Mouse (Mus musculus): ENCODE data around the gene Gck.
A peak's percentile ranks its signal among the peaks of the same experiment; 100 is the strongest.
"Not testable (repeated sequence)": the region's sequence is repeated elsewhere in the genome, so short reads cannot be mapped to it uniquely, and the experiment has no call there.

The Gck gene

DNA sequence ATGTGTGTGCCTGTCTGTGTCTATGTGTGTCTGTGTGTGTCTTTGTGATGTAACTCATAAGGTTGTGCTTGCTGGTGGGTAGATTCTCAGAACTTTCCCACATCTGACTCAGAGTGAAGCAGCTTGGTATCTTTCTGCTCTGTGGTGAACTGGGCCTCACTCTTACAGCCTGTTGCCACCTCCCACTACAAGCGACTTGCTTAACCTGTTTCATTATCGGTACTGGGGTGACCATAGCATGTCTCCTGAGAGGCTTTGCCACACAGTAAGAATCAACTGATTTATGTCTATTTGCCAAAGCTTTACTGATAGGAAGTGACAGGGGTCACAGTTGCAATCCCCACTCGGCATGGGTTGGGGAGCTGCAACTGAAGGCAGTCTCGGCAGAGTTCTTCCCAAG lies 41.2 kb downstream of the Gck start:
- DNase-seq (ENCODE audit: low read depth, low spot score): no peak

GRCm38 (mm10) chr11:5907096-5907495 lies 42.8 kb downstream of the Gck start:
- peak; percentile 54 for DNase-seq (ENCODE audit: low read depth, low spot score)

GRCm38 (mm10) chr11:5905778-5906518 lies 43.9 kb downstream of the Gck start:
- DNase-seq (ENCODE audit: low read depth, low spot score): peak; percentile 52

- no peak for DNase-seq (ENCODE audit: low read depth, low spot score)
Measured at GRCm38 (mm10) chr11:5904871-5905270, 45.0 kb downstream of the Gck start.

- DNase-seq (ENCODE audit: low read depth, low spot score): no peak
Measured at GRCm38 (mm10) chr11:5904357-5904756, 45.5 kb downstream of the Gck start.

DNA sequence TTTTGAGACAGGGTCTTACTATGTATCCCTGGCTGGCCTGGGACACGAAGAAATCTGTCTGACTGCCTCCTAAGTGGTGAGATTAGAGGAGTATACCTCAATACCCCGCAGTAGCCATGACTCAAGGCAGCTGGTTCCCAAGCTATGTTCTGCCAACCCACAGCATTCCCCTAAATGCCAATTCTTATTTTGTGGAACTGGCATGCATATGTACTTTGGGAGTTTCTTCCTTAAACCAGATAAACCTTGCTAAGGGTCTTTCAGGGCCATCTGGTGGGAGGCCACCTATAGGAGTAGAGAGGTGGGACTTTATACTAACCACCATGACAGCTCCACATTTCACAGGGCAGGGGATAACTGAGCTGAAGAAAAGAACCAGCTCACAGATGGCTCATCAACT lies 46.0 kb downstream of the Gck start:
- DNase-seq (ENCODE audit: low read depth, low spot score): no peak

- DNase-seq (ENCODE audit: low read depth, low spot score): no peak
Measured at GRCm38 (mm10) chr11:5902390-5902789, 47.5 kb downstream of the Gck start.

DNA sequence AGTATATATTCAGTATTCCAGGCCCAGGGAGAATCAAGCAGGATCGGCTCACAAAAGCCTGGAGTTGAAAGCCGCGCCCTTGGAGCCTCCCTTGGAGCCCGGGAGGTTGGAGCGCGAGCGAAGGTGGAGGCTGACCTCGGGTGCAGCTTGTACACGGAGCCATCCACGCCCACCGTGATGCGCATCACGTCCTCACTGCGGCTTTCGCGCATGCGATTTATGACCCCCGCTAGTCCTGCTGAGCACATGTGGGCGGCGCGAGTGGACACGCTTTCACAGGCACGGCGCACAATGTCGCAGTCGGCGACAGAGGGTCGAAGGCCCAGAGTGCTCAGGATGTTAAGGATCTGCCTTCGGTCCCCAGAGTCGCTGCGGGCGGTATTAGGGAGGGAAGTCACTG lies 47.9 kb downstream of the Gck start:
- DNase-seq (ENCODE audit: low read depth, low spot score): peak; percentile 88

DNA sequence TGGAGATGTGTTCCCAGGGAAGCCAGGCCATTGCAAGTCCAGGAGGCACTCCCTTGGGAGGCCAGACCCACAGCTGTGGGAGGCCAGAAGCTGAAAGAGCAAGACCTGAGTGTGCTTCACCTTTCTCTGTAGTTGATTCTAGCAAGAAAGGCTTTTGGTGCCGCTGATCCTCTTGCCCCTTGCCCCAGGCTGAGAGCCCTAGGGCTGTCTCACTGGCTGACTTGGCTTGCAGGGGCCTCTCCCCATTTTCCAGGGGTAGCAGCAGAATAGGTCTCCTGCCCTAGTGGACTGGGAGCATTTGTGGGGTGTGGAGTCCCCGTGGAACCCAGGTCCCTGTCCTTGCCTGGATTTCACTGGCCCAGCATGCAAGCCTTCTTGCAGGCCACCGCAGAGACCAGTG lies 48.6 kb downstream of the Gck start:
- DNase-seq (ENCODE audit: low read depth, low spot score): peak; percentile 19

- no peak for DNase-seq (ENCODE audit: low read depth, low spot score)
Measured at GRCm38 (mm10) chr11:5899286-5899685, 50.6 kb downstream of the Gck start.

- DNase-seq (ENCODE audit: low read depth, low spot score): peak; percentile 45
Measured at GRCm38 (mm10) chr11:5898531-5898930, 51.4 kb downstream of the Gck start, which contains the start of gene Myl7. Gene Myl7 (minus strand): TSS chr11:5898782.

DNA sequence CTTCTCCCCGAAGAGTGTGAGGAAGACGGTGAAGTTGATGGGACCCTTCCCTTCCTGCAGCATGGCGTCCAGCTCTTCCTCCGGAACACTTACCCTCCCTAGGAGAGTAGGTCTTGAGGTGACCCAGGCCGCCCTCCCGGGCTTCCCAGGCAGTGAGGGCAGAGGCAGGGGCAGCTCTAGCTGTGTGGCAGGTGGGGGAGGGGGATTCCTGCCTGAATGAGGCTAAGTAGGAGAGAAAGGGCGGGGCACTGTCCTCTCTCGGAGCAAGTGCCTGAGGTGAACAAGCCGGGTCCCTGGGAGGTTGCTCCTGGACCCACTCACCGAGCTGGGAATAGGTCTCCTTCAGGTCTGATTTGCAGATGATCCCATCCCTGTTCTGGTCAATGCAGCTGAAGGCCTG lies 52.0 kb downstream of the Gck start:
- DNase-seq (ENCODE audit: low read depth, low spot score): peak; percentile 54

GRCm38 (mm10) chr11:5897230-5897629 lies 52.7 kb downstream of the Gck start:
- DNase-seq (ENCODE audit: low read depth, low spot score): peak; percentile 87

DNA sequence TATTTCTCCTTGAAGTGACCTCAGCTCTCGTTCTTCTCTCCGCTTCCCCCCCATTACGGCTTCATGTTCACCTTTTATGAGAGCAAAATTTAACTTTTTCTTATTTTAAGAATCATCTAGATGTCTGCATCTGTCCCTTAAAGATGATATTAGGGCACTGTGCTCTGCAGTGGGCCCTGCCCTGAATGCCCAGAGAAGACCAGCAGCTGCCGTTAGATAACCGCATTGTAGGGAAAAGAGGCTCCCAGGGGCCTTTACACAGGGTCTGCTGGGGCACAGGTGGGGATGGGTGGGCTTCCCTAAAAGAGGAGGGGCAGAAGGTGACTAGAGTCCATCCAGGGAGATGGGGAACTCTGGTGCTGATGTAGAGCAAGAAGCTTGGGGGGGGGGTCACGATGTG lies 56.1 kb downstream of the Gck start:
- no peak for DNase-seq (ENCODE audit: low read depth, low spot score)

- DNase-seq (ENCODE audit: low read depth, low spot score): no peak
Measured at GRCm38 (mm10) chr11:5892810-5893368, 57.0 kb downstream of the Gck start.

- DNase-seq (ENCODE audit: low read depth, low spot score): no peak
Measured at GRCm38 (mm10) chr11:5892151-5892591, 57.7 kb downstream of the Gck start.

GRCm38 (mm10) chr11:5888563-5888962 lies 61.3 kb downstream of the Gck start:
- DNase-seq (ENCODE audit: low read depth, low spot score): not testable (repeated sequence)

- peak; percentile 70 for DNase-seq (ENCODE audit: low read depth, low spot score)
Measured at GRCm38 (mm10) chr11:5887250-5887649, 62.6 kb downstream of the Gck start.

DNA sequence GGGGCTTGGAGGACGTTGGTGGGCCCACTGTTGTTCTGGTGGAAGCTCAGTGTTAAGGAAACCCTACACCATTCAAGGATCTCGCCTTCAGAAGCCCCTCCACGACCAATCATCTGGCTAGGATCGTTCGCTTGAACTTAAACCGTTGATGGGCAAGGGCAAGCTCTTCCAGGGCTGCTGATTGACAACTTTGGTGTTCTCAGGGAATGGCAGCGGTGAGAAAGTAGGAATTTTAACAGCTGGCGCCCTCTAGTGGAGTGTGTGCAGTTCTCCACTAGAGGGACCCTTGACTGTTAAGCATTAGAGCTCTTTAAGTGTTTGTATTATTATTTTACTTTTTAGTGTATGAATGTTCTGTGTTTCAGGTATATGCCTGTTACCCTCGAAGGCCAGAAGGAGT lies 63.7 kb downstream of the Gck start:
- DNase-seq (ENCODE audit: low read depth, low spot score): peak; percentile 87

DNA sequence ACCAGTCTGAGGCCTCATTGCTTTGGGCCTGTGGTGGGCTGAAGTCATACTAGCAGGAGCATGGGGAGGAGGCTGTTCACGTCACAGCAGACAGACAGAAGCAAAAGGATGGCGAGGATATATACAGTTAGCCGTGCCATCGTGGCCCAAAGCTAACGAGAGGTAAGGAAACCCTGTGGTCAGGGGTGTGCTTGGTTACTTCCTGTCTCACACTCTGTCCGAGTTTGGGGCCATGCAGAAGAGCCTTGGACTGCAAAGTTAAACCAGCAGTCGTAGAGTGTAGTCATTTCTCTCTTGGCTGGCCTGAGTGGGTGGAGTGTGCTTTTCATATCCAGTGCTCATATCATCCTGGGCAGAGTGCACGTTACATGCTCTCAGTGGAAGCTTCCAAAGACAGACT lies 67.4 kb downstream of the Gck start:
- no peak for DNase-seq (ENCODE audit: low read depth, low spot score)

DNA sequence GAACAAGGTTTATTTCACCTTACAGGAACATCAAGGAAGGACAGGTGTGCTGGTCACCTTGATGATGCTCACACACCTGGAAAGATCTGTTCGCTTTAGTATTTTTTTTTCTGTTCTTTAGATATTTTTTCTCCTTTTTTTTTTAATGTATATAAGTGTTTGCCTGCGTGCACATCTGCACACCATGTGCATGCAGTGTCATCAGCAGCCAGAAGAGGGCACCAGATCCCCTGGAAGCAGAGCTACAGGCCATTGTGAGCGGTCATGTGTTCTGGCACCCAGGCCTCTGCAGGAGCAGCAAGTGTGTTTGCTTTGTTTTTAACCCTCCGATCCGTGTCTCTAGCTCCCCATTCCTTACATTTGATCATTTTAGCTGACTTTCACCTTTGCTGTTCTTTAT lies 70.0 kb downstream of the Gck start:
- peak; percentile 90 for DNase-seq (ENCODE audit: low read depth, low spot score)

DNA sequence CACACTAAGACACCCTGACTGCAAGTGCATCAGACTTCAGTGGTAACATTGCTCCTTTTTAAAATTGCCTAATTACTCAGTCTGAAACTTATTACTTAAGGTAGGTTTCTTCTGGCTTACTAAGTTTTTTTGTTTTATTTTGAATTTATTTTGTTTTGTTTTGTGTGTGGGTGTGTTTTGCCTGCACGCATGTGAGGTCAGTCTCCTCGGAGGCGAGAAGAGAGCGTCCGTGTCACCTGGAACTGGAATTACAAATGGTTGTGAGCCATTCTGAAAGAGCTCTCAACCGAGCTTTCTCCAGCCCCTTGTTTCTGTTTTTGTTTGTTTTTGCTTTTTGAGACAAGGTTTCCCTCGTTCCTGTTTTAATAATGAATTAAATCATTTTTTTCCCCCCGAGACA lies 71.2 kb downstream of the Gck start:
- DNase-seq (ENCODE audit: low read depth, low spot score): no peak

DNA sequence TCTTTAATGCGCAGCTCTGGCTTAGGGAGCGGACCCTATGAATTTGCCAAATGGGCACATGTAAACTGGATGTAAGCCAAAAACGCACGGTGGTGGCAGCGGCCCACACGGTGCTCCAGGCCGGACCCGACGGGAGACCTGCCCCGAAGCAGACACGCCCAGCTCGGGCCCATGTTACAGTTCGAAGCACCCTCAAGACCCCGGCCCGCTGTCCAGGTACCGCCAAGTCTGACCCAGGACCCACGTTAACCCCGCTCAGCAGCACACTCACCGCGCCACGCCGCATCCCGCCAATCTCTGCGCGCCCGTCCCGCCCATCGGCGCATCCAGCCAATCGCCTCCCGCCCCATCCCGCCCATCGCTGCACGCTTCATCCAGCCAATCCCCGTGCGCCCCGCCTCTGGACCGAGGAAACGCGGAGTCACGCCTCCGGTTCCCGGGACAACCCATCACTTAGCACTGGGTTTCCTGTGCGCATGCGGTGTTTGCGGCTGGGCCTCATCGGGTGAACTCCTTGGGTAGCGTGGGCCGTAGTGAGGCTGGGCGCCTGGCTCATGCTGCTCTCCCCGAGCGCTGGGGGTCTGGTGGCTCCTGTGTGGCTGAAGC lies 71.9 kb downstream of the Gck start, which contains the start of gene Pold2:
TSS of gene Pold2 (minus strand) at position 372 of the 606 bp plus-strand sequence.
- peak; percentile 100 for DNase-seq (ENCODE audit: low read depth, low spot score)
